Mouse (Mus musculus) thymus, adult 18-20 months (tissue): ENCODE measurements around the gene Pacsin2.
"Not testable (repeated sequence)": the region's sequence is repeated elsewhere in the genome, so short reads cannot be mapped to it uniquely, and the experiment has no call there.

Source experiments
- DNase-seq, 2 experiments: peaks; one replicate each; pipeline ENCODE4 v3.0.0; 2022; ENCODE audit warnings: mixed read lengths in 2 of 2

Gene Pacsin2

GRCm38 (mm10) chr15:83464083-83464904, at the start of gene Pacsin2:
Gene Pacsin2, minus strand, starts transcription at chr15:83464606.
- peak; percentile 92 to 94 for DNase-seq

GRCm38 (mm10) chr15:83512489-83513281, 48.3 kb upstream of the Pacsin2 start:
- DNase-seq = no peak

- peak; percentile 95 to 96 for DNase-seq
These were observed 46.5 kb upstream of the Pacsin2 start, which contains the start of gene Ttll1 for GRCm38 (mm10) chr15:83510805-83511405. Gene Ttll1, minus strand, starts transcription at chr15:83510893.

- DNase-seq = no peak
These were observed 45.8 kb upstream of the Pacsin2 start for GRCm38 (mm10) chr15:83509950-83510804.

- DNase-seq = not testable (repeated sequence)
These were observed 37.1 kb upstream of the Pacsin2 start for GRCm38 (mm10) chr15:83501483-83501882.

- DNase-seq = no peak
These were observed 35.9 kb upstream of the Pacsin2 start for GRCm38 (mm10) chr15:83500352-83500751.

GRCm38 (mm10) chr15:83499211-83499755, 34.9 kb upstream of the Pacsin2 start:
- DNase-seq = no peak

GRCm38 (mm10) chr15:83497299-83497698, 32.9 kb upstream of the Pacsin2 start:
- no peak for DNase-seq

- no peak for DNase-seq
These were observed 31.5 kb upstream of the Pacsin2 start for GRCm38 (mm10) chr15:83495787-83496367.

- DNase-seq = no peak
These were observed 30.8 kb upstream of the Pacsin2 start for GRCm38 (mm10) chr15:83495195-83495594.

- DNase-seq = no peak
These were observed 30.1 kb upstream of the Pacsin2 start for GRCm38 (mm10) chr15:83494572-83494920.

- no peak for DNase-seq
These were observed 29.6 kb upstream of the Pacsin2 start for GRCm38 (mm10) chr15:83493856-83494571.

GRCm38 (mm10) chr15:83491891-83492290, 27.5 kb upstream of the Pacsin2 start:
- no peak for DNase-seq

GRCm38 (mm10) chr15:83489471-83489870, 25.1 kb upstream of the Pacsin2 start:
- DNase-seq = no peak

- DNase-seq = no peak
These were observed 23.2 kb upstream of the Pacsin2 start for GRCm38 (mm10) chr15:83487477-83488115.

GRCm38 (mm10) chr15:83484311-83484710, 19.9 kb upstream of the Pacsin2 start:
- no peak for DNase-seq

GRCm38 (mm10) chr15:83483482-83483881, 19.1 kb upstream of the Pacsin2 start:
- no peak for DNase-seq

- DNase-seq = no peak
These were observed 18.3 kb upstream of the Pacsin2 start for GRCm38 (mm10) chr15:83482645-83483224.

- DNase-seq = no peak
These were observed 16.9 kb upstream of the Pacsin2 start for GRCm38 (mm10) chr15:83481236-83481780.

GRCm38 (mm10) chr15:83479818-83480217, 15.4 kb upstream of the Pacsin2 start:
- DNase-seq = no peak
